In the genomic region with DNA sequence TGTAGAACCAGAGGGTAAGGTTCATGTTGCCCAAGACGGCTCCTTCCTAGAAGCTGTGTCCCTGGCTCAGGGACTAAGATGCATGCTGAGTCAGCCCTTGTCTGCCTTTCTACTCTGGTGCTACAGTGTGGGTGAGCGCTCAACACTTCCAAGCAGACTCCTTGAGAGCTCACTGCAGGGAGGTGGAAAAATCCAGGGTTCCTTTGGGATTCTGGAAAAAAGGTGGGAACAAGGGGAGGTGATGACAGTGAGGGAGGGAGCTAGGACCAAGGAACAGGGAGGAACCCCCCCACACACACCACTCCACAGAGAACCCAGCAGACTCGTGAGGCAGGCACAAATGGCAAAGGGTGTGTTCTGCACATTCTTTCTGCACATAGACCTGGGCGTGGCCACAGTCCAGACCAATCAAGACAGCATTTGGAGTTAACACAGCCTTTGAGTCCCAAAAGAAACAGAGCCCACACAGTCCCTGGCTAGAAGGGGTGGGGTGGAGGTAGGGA, we compare ENCODE assay signal across 8 mouse cellular contexts. TPM values are rescaled to one million over a fixed set of nuclear protein-coding genes. Genes with fewer than 3 reads are reported as not detected.
A peak's percentile ranks its signal among the peaks of the same experiment; 100 is the strongest.
DNase-seq lines count a peak whose midpoint lies in the region; ATAC-seq and TF ChIP-seq lines count a peak whose summit lies in the region.

No protein-coding gene starts in this region.

- H3K9me3 ChIP-seq in MEL (replicated peaks; ENCODE audit: insufficient read depth, low read length): no peaks in the 10 kb centered on the region
- no peaks in the 10 kb centered on the region for H3K9me3 ChIP-seq in intestine, embryonic 15.5 days

- no peak for TF ChIP-seq POLR2A in MEL (IDR thresholded peaks at IDR 0.05; ENCODE audit: control insufficient read depth in 1 of 2, insufficient read depth in 1 of 2, low read depth in 1 of 2, low read length in 2 of 2, poor library complexity in 1 of 2)

- no peaks in the 10 kb centered on the region; a peak in 1 of 4 replicates for H3K27me3 ChIP-seq in MEL (ENCODE audit: control insufficient read depth in 1 of 2, insufficient read depth in 2 of 2, low read length in 2 of 2)
- H3K27me3 ChIP-seq in intestine, embryonic 15.5 days (replicated peaks): no peaks in the 10 kb centered on the region

- 0 out of 2 replicates have a peak overlapping the region, but pooled peaks have one; percentile 14 for H3K4me2 ChIP-seq in intestine, embryonic 15.5 days (replicated peaks)

- no peak overlapping the region for H3K27ac ChIP-seq in MEL (ENCODE audit: control insufficient read depth, low read depth, low read length)
- H3K27ac ChIP-seq in intestine, embryonic 15.5 days: peak overlapping the region; percentile 36; the same call in 1 of the 2 replicates

- no peak for TF ChIP-seq EP300 in MEL (IDR thresholded peaks at IDR 0.05; ENCODE audit: low read depth in 1 of 2, low read length in 2 of 2)

- DNase-seq in embryo, embryonic 10 days (ENCODE audit: low spot score): peak; percentile 17
- no peak for DNase-seq in embryo, embryonic 9.5 days (ENCODE audit: extremely low spot score)
- peak; percentile 72 for DNase-seq in MEL (ENCODE audit: low read depth, low spot score)
- DNase-seq in lung, adult 18-20 months: peak; percentile 46 to 67
- DNase-seq in layer of hippocampus, adult 9-10 months (ENCODE audit: low spot score): no peak

- 49% methylated on average over 4 of the region's 4 CpGs for WGBS in intestine, embryonic 15.5 days

- no peaks in the 10 kb centered on the region for H3K36me3 ChIP-seq in MEL (ENCODE audit: control insufficient read depth in 1 of 2, insufficient read depth in 2 of 2, low read length in 2 of 2)
- H3K36me3 ChIP-seq in intestine, embryonic 15.5 days: peaks cover 8% of the 10 kb centered on the region

- no peak for TF ChIP-seq CTCF in MEL (IDR thresholded peaks at IDR 0.05 in 2 of 3, conservative IDR thresholded peaks at IDR 0.05 in 1 of 3; ENCODE audit: control insufficient read depth in 1 of 3, insufficient read depth in 1 of 3, low read depth in 2 of 3, low read length in 3 of 3, poor library complexity in 1 of 3, severe bottlenecking in 1 of 3)

- peak; percentile 79 for ATAC-seq in intestine, embryonic 15.5 days
- ATAC-seq in cerebellum, adult (ENCODE audit: insufficient number of reproducible peaks, low FRiP score, low TSS enrichment): no peak
- no peak for ATAC-seq in erythroid progenitor cell, adult 5-6 weeks (replicated peaks; ENCODE audit: low FRiP score, poor library complexity, severe bottlenecking)

- H3K4me3 ChIP-seq in MEL (ENCODE audit: control insufficient read depth in 1 of 2, insufficient read depth in 1 of 2, low read depth in 2 of 2, low read length in 2 of 2): no peak overlapping the region
- no peak overlapping the region for H3K4me3 ChIP-seq in intestine, embryonic 15.5 days (replicated peaks)

- H3K9ac ChIP-seq in MEL (ENCODE audit: control insufficient read depth, low read depth, low read length, poor library complexity, severe bottlenecking): no peak overlapping the region
- H3K9ac ChIP-seq in intestine, embryonic 15.5 days: no peak overlapping the region

- TF ChIP-seq RAD21 in MEL (IDR thresholded peaks at IDR 0.05; ENCODE audit: low read depth, low read length): no peak

- H3K4me1 ChIP-seq in MEL (ENCODE audit: control insufficient read depth in 1 of 2, insufficient read depth in 2 of 2, low read length in 2 of 2): no peaks in the 10 kb centered on the region; a peak in 1 of 4 replicates
- peaks cover 34% of the 10 kb centered on the region for H3K4me1 ChIP-seq in intestine, embryonic 15.5 days (replicated peaks)

- no peaks in the 10 kb centered on the region for H3K79me2 ChIP-seq in MEL (ENCODE audit: control insufficient read depth, insufficient read depth, low read length, poor library complexity)

TF ChIP-seq in MEL, 35 proteins besides CTCF, POLR2A, EP300 and RAD21:
- no peak for TF ChIP-seq CHD2 (IDR thresholded peaks at IDR 0.05; ENCODE audit: low read length)
- TF ChIP-seq NRF1 (IDR thresholded peaks at IDR 0.05; ENCODE audit: insufficient read depth, low read depth, low read length, poor library complexity, severe bottlenecking): peak; percentile 28; the same call in 1 of the 2 replicates
- no peak for TF ChIP-seq MXI1 (IDR thresholded peaks at IDR 0.05; ENCODE audit: low read depth, low read length)
TF ChIP-seq in MEL: peak in this region for 1.

RNA-seq across cellular contexts. Expression of gene Pla2g4b, which starts 10.9 kb away (rescaled TPM):
- total RNA-seq in MEL (2012; rRNA removed): 0.54 and 0.59 TPM in 2 replicates
- under 1 TPM in 1 of 2 experiments, not detected in 1; 0.32 TPM for polyA plus RNA-seq in MEL (2012; ENCODE audit: insufficient read depth in 1 of 2, insufficient read length in 2 of 2, low read depth in 1 of 2, low replicate concordance in 2 of 2, missing spikeins in 1 of 2)
- polyA plus RNA-seq in intestine, embryonic 15.5 days (2015; fragmentation: Nextera tagmentation; extraction: Ambion mirVana): 0.75 and 1.4 TPM in 2 replicates
- 2.9 TPM in 1 of 2 replicates, not detected in the other for total RNA-seq in erythroid progenitor cell, adult 5-6 weeks (2015; ENCODE audit: low replicate concordance)
- not detected in 2 replicates for total RNA-seq in erythroid progenitor cell, adult 5-6 weeks (2017; ENCODE audit: low replicate concordance)

RNA-seq across cellular contexts. Expression of gene Gm28042, which starts 16.9 kb away (rescaled TPM):
- 0.46 and 0.96 TPM in 2 replicates for total RNA-seq in MEL (2012; rRNA removed)
- polyA plus RNA-seq in MEL (2012; ENCODE audit: insufficient read depth in 1 of 2, insufficient read length in 2 of 2, low read depth in 1 of 2, low replicate concordance in 2 of 2, missing spikeins in 1 of 2): 1 to 10 TPM in 1 of 2 experiments, not detected in 1; 1.7 TPM
- polyA plus RNA-seq in intestine, embryonic 15.5 days (2015; fragmentation: Nextera tagmentation; extraction: Ambion mirVana): 2.2 TPM in 2 replicates
- not detected in 2 replicates for total RNA-seq in erythroid progenitor cell, adult 5-6 weeks (2015; ENCODE audit: low replicate concordance)
- not detected in 2 replicates for total RNA-seq in erythroid progenitor cell, adult 5-6 weeks (2017; ENCODE audit: low replicate concordance)

RNA-seq across cellular contexts. Expression of gene Jmjd7, which starts 16.9 kb away (rescaled TPM):
- 4.2 and 5.9 TPM in 2 replicates for total RNA-seq in MEL (2012; rRNA removed)
- 10 to 100 TPM in 1 of 2 experiments, not detected in 1; 12.0 TPM for polyA plus RNA-seq in MEL (2012; ENCODE audit: insufficient read depth in 1 of 2, insufficient read length in 2 of 2, low read depth in 1 of 2, low replicate concordance in 2 of 2, missing spikeins in 1 of 2)
- 15.5 and 17.8 TPM in 2 replicates for polyA plus RNA-seq in intestine, embryonic 15.5 days (2015; fragmentation: Nextera tagmentation; extraction: Ambion mirVana)
- total RNA-seq in erythroid progenitor cell, adult 5-6 weeks (2015; ENCODE audit: low replicate concordance): 1.4 TPM in 1 of 2 replicates, not detected in the other
- 0.64 TPM in 1 of 2 replicates, not detected in the other for total RNA-seq in erythroid progenitor cell, adult 5-6 weeks (2017; ENCODE audit: low replicate concordance)

Comparison
In these comparisons a context has a peak if more than half of its experiments do, and no peak if none do; other contexts are left out.
1. DNase-seq: peak in embryo, embryonic 10 days (single experiment), MEL (single experiment) and lung, adult 18-20 months (2 of 2); none in embryo, embryonic 9.5 days (single experiment) and layer of hippocampus, adult 9-10 months (single experiment).